Mouse (Mus musculus) CH12.LX (cell line): Measurements from ENCODE around the gene Pdlim5. TPM values are rescaled to one million over a fixed set of nuclear protein-coding genes. Genes with fewer than 3 reads are reported as not detected.

Experiments
- DNase-seq: peaks from one replicate; pipeline ENCODE4 v3.0.0-alpha.2; 2013; ENCODE audit errors: extremely low read depth
- H3K27ac ChIP-seq: 2 replicates; pipeline ENCODE4 v1.5.1; 2012; ENCODE audit warnings: low read depth, mild to moderate bottlenecking, control low read depth, moderate library complexity; ENCODE audit not compliant: insufficient read depth
- H3K27me3 ChIP-seq: replicated peaks from 2 replicates; pipeline ENCODE3; 2012; ENCODE audit warnings: inconsistent platforms
- H3K36me3 ChIP-seq, 2 experiments: replicated peaks in 1 of 2; 2 replicates each; pipeline versions ENCODE3 to v1.6.1; 2012; ENCODE audit warnings: inconsistent platforms in 1 of 2, low read length in 1 of 2, mild to moderate bottlenecking in 1 of 2, mixed read lengths in 1 of 2, moderate library complexity in 1 of 2; ENCODE audit not compliant: control insufficient read depth in 1 of 2, insufficient read depth in 1 of 2
- H3K4me1 ChIP-seq, 2 experiments: 2 replicates each; pipeline ENCODE4 v1.6.1; 2012; ENCODE audit warnings: inconsistent platforms in 1 of 2, moderate library complexity in 1 of 2; ENCODE audit not compliant: insufficient read depth in 2 of 2, control insufficient read depth in 1 of 2
- H3K4me2 ChIP-seq: 2 replicates; pipeline ENCODE4 v1.6.1; 2012; ENCODE audit warnings: low read depth, mild to moderate bottlenecking, control low read depth; ENCODE audit not compliant: poor library complexity, insufficient read depth, severe bottlenecking
- H3K4me3 ChIP-seq, 3 experiments: fragments of 150-350 bp in 1 of 3; sonication (generic) in 1 of 3; replicated peaks in 1 of 3; 2 replicates each; pipeline versions ENCODE3 to v1.5.1; 2011 to 2012; ENCODE audit warnings: low read depth in 2 of 3, low read length in 2 of 3, mild to moderate bottlenecking in 2 of 3, moderate library complexity in 2 of 3, control low read depth in 1 of 3, improper control_type of control experiment in 1 of 3, inconsistent platforms in 1 of 3, mixed read lengths in 1 of 3; ENCODE audit not compliant: poor library complexity in 1 of 3
- H3K79me2 ChIP-seq: replicated peaks from 2 replicates; pipeline ENCODE4 v1.6.1; 2012; ENCODE audit warnings: mild to moderate bottlenecking, moderate library complexity; ENCODE audit not compliant: control insufficient read depth, poor library complexity, insufficient read depth, severe bottlenecking; ENCODE audit errors: extremely low read depth
- H3K9ac ChIP-seq: 2 replicates; pipeline ENCODE4 v1.6.1; 2012; ENCODE audit warnings: low read depth, mild to moderate bottlenecking, control low read depth, moderate library complexity; ENCODE audit not compliant: insufficient read depth
- H3K9me3 ChIP-seq: replicated peaks from 2 replicates; pipeline ENCODE3; 2012; ENCODE audit warnings: low read length, inconsistent platforms, mixed read lengths
- BHLHE40 ChIP-seq: IDR thresholded peaks from 2 replicates; pipeline ENCODE4 v1.6.1; 2011; ENCODE audit warnings: mild to moderate bottlenecking, low read depth, low read length, improper control_type of control experiment
- EP300 ChIP-seq: IDR thresholded peaks from 2 replicates; pipeline ENCODE4 v1.6.1; 2011; ENCODE audit warnings: low read length, improper control_type of control experiment
- JUN ChIP-seq: IDR thresholded peaks from 2 replicates; pipeline ENCODE4 v1.6.1; 2011; ENCODE audit warnings: low read depth, mild to moderate bottlenecking, low read length, improper control_type of control experiment, moderate library complexity; ENCODE audit not compliant: insufficient read depth
- KAT2A ChIP-seq: IDR thresholded peaks from 2 replicates; pipeline ENCODE4 v1.6.1; 2012; ENCODE audit warnings: low read length, improper control_type of control experiment, inconsistent platforms; ENCODE audit not compliant: insufficient replicate concordance
- MAFK ChIP-seq: IDR thresholded peaks from 2 replicates; pipeline ENCODE4 v1.6.1; 2011; ENCODE audit warnings: low read length, improper control_type of control experiment; ENCODE audit not compliant: insufficient replicate concordance
- MAZ ChIP-seq: IDR thresholded peaks from 2 replicates; pipeline ENCODE4 v1.6.1; 2012; ENCODE audit warnings: low read depth, mild to moderate bottlenecking, inconsistent platforms, low read length, improper control_type of control experiment, moderate library complexity
- MEF2A ChIP-seq: IDR thresholded peaks from 2 replicates; pipeline ENCODE4 v1.6.1; 2014; ENCODE audit warnings: low read depth, mild to moderate bottlenecking, inconsistent platforms, low read length, improper control_type of control experiment, borderline replicate concordance
- MXI1 ChIP-seq: IDR thresholded peaks from 2 replicates; pipeline ENCODE4 v1.6.1; 2011; ENCODE audit warnings: mild to moderate bottlenecking, low read depth, low read length, improper control_type of control experiment
- MYC ChIP-seq: IDR thresholded peaks from 2 replicates; pipeline ENCODE4 v1.6.1; 2011; ENCODE audit warnings: low read depth, mild to moderate bottlenecking, improper control_type of control experiment, low read length
- NRF1 ChIP-seq: IDR thresholded peaks from 2 replicates; pipeline ENCODE4 v1.6.1; 2014; ENCODE audit warnings: low read depth, mild to moderate bottlenecking, inconsistent platforms, low read length, improper control_type of control experiment, moderate library complexity
- PAX5 ChIP-seq: IDR thresholded peaks from 2 replicates; pipeline ENCODE4 v1.6.1; 2012; ENCODE audit warnings: low read length, inconsistent platforms, mixed read lengths
- POLR2A ChIP-seq: IDR thresholded peaks from 2 replicates; pipeline ENCODE4 v1.6.1; 2011; ENCODE audit warnings: low read depth, mild to moderate bottlenecking, improper control_type of control experiment, low read length
- POLR2AphosphoS2 ChIP-seq: IDR thresholded peaks from 2 replicates; pipeline ENCODE4 v1.6.1; 2011; ENCODE audit warnings: low read depth, low read length, improper control_type of control experiment
- SIN3A ChIP-seq: IDR thresholded peaks from 2 replicates; pipeline ENCODE4 v1.6.1; 2012; ENCODE audit warnings: low read length, improper control_type of control experiment, inconsistent platforms
- SMC3 ChIP-seq: IDR thresholded peaks from 2 replicates; pipeline ENCODE4 v1.6.1; 2011; ENCODE audit warnings: low read depth, low read length, improper control_type of control experiment
- TCF12 ChIP-seq: IDR thresholded peaks from 2 replicates; pipeline ENCODE4 v1.6.1; 2014; ENCODE audit warnings: low read depth, mild to moderate bottlenecking, inconsistent platforms, low read length, improper control_type of control experiment
- USF1 ChIP-seq: IDR thresholded peaks from 2 replicates; pipeline ENCODE4 v1.6.1; 2014; ENCODE audit warnings: low read depth, mild to moderate bottlenecking, inconsistent platforms, low read length, improper control_type of control experiment
- ZKSCAN1 ChIP-seq: IDR thresholded peaks from 2 replicates; pipeline ENCODE4 v1.6.1; 2012; ENCODE audit warnings: low read depth, inconsistent platforms, low read length, improper control_type of control experiment, borderline replicate concordance
- ZMIZ1 ChIP-seq: IDR thresholded peaks from 2 replicates; pipeline ENCODE4 v1.6.1; 2012; ENCODE audit warnings: low read depth, mild to moderate bottlenecking, inconsistent platforms, low read length, improper control_type of control experiment
- ZNF384 ChIP-seq: IDR thresholded peaks from 2 replicates; pipeline ENCODE4 v1.6.1; 2012; ENCODE audit warnings: low read depth, low read length, improper control_type of control experiment, inconsistent platforms
- dilution Hi-C: fragments of 300-500 bp; cut with MboI; formaldehyde crosslinking; loops from 2 replicates; pipeline ENCODE4 v1.14.3; 2020; ENCODE audit warnings: low sequenced_read_pairs; ENCODE audit not compliant: extremely low pct_unique_long_range_greater_than_20kb, extremely low pct_ligation_motif_present
- in situ Hi-C: fragments of 300-500 bp; cut with MboI; formaldehyde crosslinking; loops from 3 replicates; pipeline ENCODE4 v1.14.3; 2019; ENCODE audit warnings: low sequenced_read_pairs, low pct_ligation_motif_present, low pct_unique_long_range_greater_than_20kb, mixed read lengths
- polyA plus RNA-seq: library from polyadenylated mRNA; unstranded; fragments of >175 nt; gene quantifications from 2 replicates; pipeline ENCODE4 v1.2.1, GENCODE M21; 2012; ENCODE audit warnings: low read depth; ENCODE audit not compliant: insufficient read length
- total RNA-seq, 2 experiments: library from RNA; depleted of rRNA; stranded (reverse); fragments of 300-350 nt in 1 of 2; fragments of >200 nt in 1 of 2; gene quantifications; 2 replicates each; pipeline ENCODE4 v1.2.3; 2012 to 2014

Pdlim5 gene
- total and polyA plus RNA-seq, 3 experiments: 22.0 to 24.6 (median 22.8) TPM

GRCm38 (mm10) chr3:142279011-142279410 lies 116.5 kb downstream of the Pdlim5 start:
- H3K36me3 ChIP-seq: peaks cover 0 to 24% of the 10 kb centered on the region in 2 experiments
- peaks cover 5% of the 10 kb centered on the region for H3K9me3 ChIP-seq
- in situ Hi-C loops: loop anchor here (5.0 to 25.0 kb wide), 2 partner anchors 417 to 433 kb away; partner anchors contain the start of gene Kyat3
- no peak overlapping the region for H3K9ac ChIP-seq
- no peak overlapping the region for H3K27ac ChIP-seq
- dilution Hi-C loops: no loop called here
- TF ChIP-seq MEF2A (no peak), USF1 (no peak), MXI1 (no peak), MYC (no peak), NRF1 (no peak), SIN3A (no peak), ZKSCAN1 (no peak), POLR2AphosphoS2 (no peak), PAX5 (no peak), POLR2A (no peak), KAT2A (no peak), TCF12 (no peak), MAZ (no peak), JUN (no peak), SMC3 (no peak), ZNF384 (no peak), BHLHE40 (no peak)
- H3K4me1 ChIP-seq: peaks cover 0 to 23% of the 10 kb centered on the region in 2 experiments; a peak in 2 of 4 replicates
- no peak overlapping the region for H3K4me3 ChIP-seq
- no peaks in the 10 kb centered on the region for H3K79me2 ChIP-seq
- no peaks in the 10 kb centered on the region for H3K27me3 ChIP-seq
- no peak for DNase-seq
- H3K4me2 ChIP-seq: no peak overlapping the region

- H3K4me2 ChIP-seq: no peak overlapping the region
- in situ Hi-C loops: loop anchor here (5.0 to 25.0 kb wide), 2 partner anchors 414 to 436 kb away; partner anchors contain the start of gene Kyat3
- no peak for DNase-seq
- H3K9ac ChIP-seq: no peak overlapping the region
- H3K27me3 ChIP-seq: no peaks in the 10 kb centered on the region
- dilution Hi-C loops: no loop called here
- H3K9me3 ChIP-seq: peaks cover under 1% of the 10 kb centered on the region
- TF ChIP-seq JUN: no peak
- TF ChIP-seq EP300: no peak
- no peak for TF ChIP-seq MAFK
- no peak for TF ChIP-seq ZMIZ1
- H3K79me2 ChIP-seq: no peaks in the 10 kb centered on the region
- peaks cover 0 to 20% of the 10 kb centered on the region in 2 experiments for H3K36me3 ChIP-seq
- H3K4me1 ChIP-seq: peaks cover 0 to 36% of the 10 kb centered on the region in 2 experiments; a peak in 2 of 4 replicates
- H3K4me3 ChIP-seq: no peak overlapping the region
- no peak overlapping the region for H3K27ac ChIP-seq
Observed at GRCm38 (mm10) chr3:142276506-142276905, 119.0 kb downstream of the Pdlim5 start.
